8 mouse cellular contexts compared by ENCODE assay signal in genomic region chr12:91400232-91401048, GRCm38 (mm10). TPM values are rescaled to one million over a fixed set of nuclear protein-coding genes. Genes with fewer than 3 reads are reported as not detected.
DNase-seq lines count a peak whose midpoint lies in the region; ATAC-seq and TF ChIP-seq lines count a peak whose summit lies in the region.

No protein-coding gene starts in this region.

- peak; percentile 92 for ATAC-seq in cerebellum, adult (ENCODE audit: insufficient number of reproducible peaks, low FRiP score, low TSS enrichment)
- peak; percentile 95 for ATAC-seq in forebrain, embryonic 13.5 days
- ATAC-seq in liver, embryonic 15.5 days (ENCODE audit: insufficient read depth): peak; percentile 58
- peak; percentile 90 for ATAC-seq in neural tube, embryonic 12.5 days (ENCODE audit: low FRiP score, low read depth)

- no peak overlapping the region for H3K27ac ChIP-seq in forebrain, embryonic 13.5 days
- no peak overlapping the region for H3K27ac ChIP-seq in liver, embryonic 15.5 days (replicated peaks)
- H3K27ac ChIP-seq in neural tube, embryonic 12.5 days: no peak overlapping the region
- no peak overlapping the region for H3K27ac ChIP-seq in thymus, adult 2 months (ENCODE audit: control insufficient read depth, insufficient read depth, low read length)

- H3K27me3 ChIP-seq in forebrain, embryonic 13.5 days: peaks cover 26% of the 10 kb centered on the region; the same call in 1 of the 2 replicates
- H3K27me3 ChIP-seq in liver, embryonic 15.5 days: peaks cover 54% of the 10 kb centered on the region
- peaks cover 35% of the 10 kb centered on the region for H3K27me3 ChIP-seq in neural tube, embryonic 12.5 days (replicated peaks)
- peaks cover 6% of the 10 kb centered on the region for H3K27me3 ChIP-seq in thymus, adult 2 months (ENCODE audit: control insufficient read depth, insufficient read depth, low read length)

- peak; percentile 87 for DNase-seq in ES-CJ7 (ENCODE audit: low read depth, low spot score)
- peak; percentile 69 to 78 for DNase-seq in heart, postnatal 10 days
- DNase-seq in kidney, postnatal 4 days: peak; percentile 83 to 87
- DNase-seq in thymus, adult 2 months: peak; percentile 48

- no peak for TF ChIP-seq POLR2A in thymus, adult 2 months (IDR thresholded peaks at IDR 0.05; ENCODE audit: control insufficient read depth, extremely low read depth, insufficient read depth, low read length, poor library complexity)

- intact Hi-C loops in heart, postnatal 10 days (cut with DNase I): loop anchor here (5.0 kb wide), 1 partner anchor 397 kb away; no protein-coding TSS in a partner anchor

- peaks cover 17% of the 10 kb centered on the region for H3K4me1 ChIP-seq in forebrain, embryonic 13.5 days
- peaks cover 5% of the 10 kb centered on the region for H3K4me1 ChIP-seq in liver, embryonic 15.5 days (replicated peaks)
- H3K4me1 ChIP-seq in neural tube, embryonic 12.5 days: no peaks in the 10 kb centered on the region; the same call in 1 of the 2 replicates
- H3K4me1 ChIP-seq in thymus, adult 2 months (replicated peaks; ENCODE audit: control insufficient read depth, insufficient read depth, low read length): no peaks in the 10 kb centered on the region; the same call in 1 of the 2 replicates

- peak overlapping the region; percentile 49 for H3K4me3 ChIP-seq in forebrain, embryonic 13.5 days
- H3K4me3 ChIP-seq in liver, embryonic 15.5 days (replicated peaks): peak overlapping the region; percentile 38
- H3K4me3 ChIP-seq in neural tube, embryonic 12.5 days: peak overlapping the region; percentile 38
- H3K4me3 ChIP-seq in thymus, adult 2 months (ENCODE audit: control insufficient read depth, insufficient read depth, low read length): no peak overlapping the region; the same call in 1 of the 2 replicates

- H3K9ac ChIP-seq in forebrain, embryonic 13.5 days: peak overlapping the region; percentile 62
- H3K9ac ChIP-seq in liver, embryonic 15.5 days: no peak overlapping the region
- H3K9ac ChIP-seq in neural tube, embryonic 12.5 days: peak overlapping the region; percentile 53

- WGBS in forebrain, embryonic 13.5 days: 0% methylated on average over 38 of the region's 38 CpGs
- under 1% methylated on average over 38 of the region's 38 CpGs for WGBS in liver, embryonic 15.5 days (ENCODE audit: insufficient replicate concordance)
- WGBS in neural tube, embryonic 12.5 days: under 1% methylated on average over 38 of the region's 38 CpGs
- 2% methylated on average over 38 of the region's 38 CpGs for WGBS in thymus, adult 2 months

- peak overlapping the region; percentile 91 for H3K4me2 ChIP-seq in forebrain, embryonic 13.5 days
- peak overlapping the region; percentile 58 for H3K4me2 ChIP-seq in liver, embryonic 15.5 days
- H3K4me2 ChIP-seq in neural tube, embryonic 12.5 days (replicated peaks): peak overlapping the region; percentile 79

- H3K36me3 ChIP-seq in forebrain, embryonic 13.5 days (ENCODE audit: poor library complexity, severe bottlenecking): no peaks in the 10 kb centered on the region
- no peaks in the 10 kb centered on the region for H3K36me3 ChIP-seq in liver, embryonic 15.5 days (replicated peaks)
- H3K36me3 ChIP-seq in neural tube, embryonic 12.5 days: no peaks in the 10 kb centered on the region
- no peaks in the 10 kb centered on the region for H3K36me3 ChIP-seq in thymus, adult 2 months (ENCODE audit: control insufficient read depth, insufficient read depth, low read length)

- H3K9me3 ChIP-seq in forebrain, embryonic 13.5 days (replicated peaks): no peaks in the 10 kb centered on the region
- H3K9me3 ChIP-seq in liver, embryonic 15.5 days (replicated peaks): no peaks in the 10 kb centered on the region
- no peaks in the 10 kb centered on the region for H3K9me3 ChIP-seq in neural tube, embryonic 12.5 days

- TF ChIP-seq CTCF in thymus, adult 2 months (IDR thresholded peaks at IDR 0.05; ENCODE audit: borderline replicate concordance, control insufficient read depth, extremely low read depth, insufficient read depth, low read length, poor library complexity): peak; percentile 62; the same call in 1 of the 2 replicates

RNA-seq across cellular contexts. Expression of gene Tshr, which starts 16.1 kb away (rescaled TPM):
- 1.2 and 1.5 TPM in 2 replicates for polyA plus RNA-seq in forebrain, embryonic 13.5 days (2015; fragmentation: Nextera tagmentation; extraction: Ambion mirVana)
- total RNA-seq in heart, postnatal 10 days (2021): under 1 TPM; 0.15 to 0.69 TPM
- 0.07 and 0.09 TPM in 2 replicates for polyA plus RNA-seq in liver, embryonic 15.5 days (2015; fragmentation: Nextera tagmentation; extraction: Ambion mirVana)
- polyA plus RNA-seq in neural tube, embryonic 12.5 days (2016; fragmentation: Nextera tagmentation; extraction: Ambion mirVana): 0.39 and 0.74 TPM in 2 replicates
- 0.78 and 1.4 TPM in 2 replicates for polyA plus RNA-seq in thymus, adult 2 months (2012; rRNA removed)

RNA-seq across cellular contexts. Expression of gene Cep128, which starts 16.2 kb away (rescaled TPM):
- 8.9 and 9.9 TPM in 2 replicates for polyA plus RNA-seq in forebrain, embryonic 13.5 days (2015; fragmentation: Nextera tagmentation; extraction: Ambion mirVana)
- 10 to 100 TPM in 1 of 2 experiments, 1 to 10 TPM in 1; 8.9 to 10.4 TPM for total RNA-seq in heart, postnatal 10 days (2021)
- polyA plus RNA-seq in liver, embryonic 15.5 days (2015; fragmentation: Nextera tagmentation; extraction: Ambion mirVana): 8.6 and 10.2 TPM in 2 replicates
- polyA plus RNA-seq in neural tube, embryonic 12.5 days (2016; fragmentation: Nextera tagmentation; extraction: Ambion mirVana): 6.1 and 6.7 TPM in 2 replicates
- polyA plus RNA-seq in thymus, adult 2 months (2012; rRNA removed): 10.3 and 12.8 TPM in 2 replicates
